Mouse (Mus musculus): ENCODE results near the gene Hist1h2bk.
A peak's percentile ranks its signal among the peaks of the same experiment; 100 is the strongest.

Gene Hist1h2bk

DNA sequence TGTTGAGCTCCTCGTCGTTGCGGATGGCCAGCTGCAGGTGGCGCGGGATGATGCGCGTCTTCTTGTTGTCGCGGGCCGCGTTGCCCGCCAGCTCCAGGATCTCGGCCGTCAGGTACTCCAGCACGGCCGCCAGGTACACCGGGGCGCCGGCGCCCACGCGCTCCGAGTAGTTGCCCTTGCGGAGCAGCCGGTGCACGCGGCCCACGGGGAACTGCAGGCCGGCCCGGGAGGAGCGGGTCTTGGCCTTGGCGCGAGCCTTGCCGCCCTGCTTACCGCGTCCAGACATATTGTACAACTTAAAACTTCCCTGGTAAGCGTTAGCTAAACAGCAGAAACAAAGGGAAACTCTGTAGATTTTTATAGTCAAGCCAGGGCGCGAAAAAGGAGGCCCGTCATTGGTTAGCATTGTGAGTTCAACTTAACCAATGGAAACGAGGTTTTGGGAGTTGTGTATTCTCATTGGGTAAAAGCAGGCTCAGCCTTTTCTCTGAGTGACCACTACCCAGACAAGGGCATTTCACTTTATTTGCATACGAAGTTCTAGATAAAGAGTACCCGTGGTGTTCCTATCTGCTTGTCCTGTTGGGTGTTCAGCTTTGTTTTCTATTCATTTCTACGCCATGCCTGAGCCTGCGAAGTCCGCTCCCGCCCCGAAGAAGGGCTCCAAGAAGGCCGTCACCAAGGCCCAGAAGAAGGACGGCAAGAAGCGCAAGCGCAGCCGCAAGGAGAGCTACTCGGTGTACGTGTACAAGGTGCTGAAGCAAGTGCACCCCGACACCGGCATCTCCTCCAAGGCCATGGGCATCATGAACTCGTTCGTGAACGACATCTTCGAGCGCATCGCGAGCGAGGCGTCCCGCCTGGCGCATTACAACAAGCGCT, at the start of gene Hist1h2bk, which contains the start of gene Hist1h2ah:
Hist1h2bk (plus strand) TSS at position 604 of the 882 bp plus-strand sequence.
Hist1h2ah (minus strand) TSS at position 302 of the 882 bp plus-strand sequence.
- peak; percentile 77 for DNase-seq (ENCODE audit: low spot score)

- no peak for DNase-seq (ENCODE audit: low spot score)
Measured at GRCm38 (mm10) chr13:21992550-21992949, 43.1 kb upstream of the Hist1h2bk start.

- DNase-seq (ENCODE audit: low spot score) = no peak
Measured at GRCm38 (mm10) chr13:21993957-21994738, 41.5 kb upstream of the Hist1h2bk start.

DNA sequence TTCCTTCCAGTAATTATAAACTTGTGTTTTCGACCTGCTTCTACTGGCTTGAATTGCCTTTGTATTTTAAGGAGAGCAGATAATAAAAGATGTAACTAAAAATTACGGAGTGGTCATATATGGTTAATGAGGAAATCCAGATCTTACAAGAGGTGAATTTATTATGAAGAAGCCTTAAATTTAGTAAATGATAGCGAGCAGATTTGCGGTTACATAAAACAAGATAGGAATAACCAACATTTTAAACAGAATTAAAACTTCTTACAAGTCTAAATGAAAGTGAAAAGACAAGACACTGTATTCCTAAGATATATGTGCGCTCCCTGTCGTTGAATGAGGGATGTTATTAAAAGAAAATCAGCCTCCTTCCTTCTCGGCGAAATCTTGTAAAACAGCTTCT, 40.8 kb upstream of the Hist1h2bk start:
- DNase-seq (ENCODE audit: low spot score) = no peak

GRCm38 (mm10) chr13:21995331-21995914, 40.2 kb upstream of the Hist1h2bk start:
- no peak for DNase-seq (ENCODE audit: low spot score)

- DNase-seq (ENCODE audit: low spot score) = no peak
Measured at GRCm38 (mm10) chr13:21996101-21996839, 39.4 kb upstream of the Hist1h2bk start.

- no peak for DNase-seq (ENCODE audit: low spot score)
Measured at GRCm38 (mm10) chr13:21996840-21997185, 38.9 kb upstream of the Hist1h2bk start.

DNA sequence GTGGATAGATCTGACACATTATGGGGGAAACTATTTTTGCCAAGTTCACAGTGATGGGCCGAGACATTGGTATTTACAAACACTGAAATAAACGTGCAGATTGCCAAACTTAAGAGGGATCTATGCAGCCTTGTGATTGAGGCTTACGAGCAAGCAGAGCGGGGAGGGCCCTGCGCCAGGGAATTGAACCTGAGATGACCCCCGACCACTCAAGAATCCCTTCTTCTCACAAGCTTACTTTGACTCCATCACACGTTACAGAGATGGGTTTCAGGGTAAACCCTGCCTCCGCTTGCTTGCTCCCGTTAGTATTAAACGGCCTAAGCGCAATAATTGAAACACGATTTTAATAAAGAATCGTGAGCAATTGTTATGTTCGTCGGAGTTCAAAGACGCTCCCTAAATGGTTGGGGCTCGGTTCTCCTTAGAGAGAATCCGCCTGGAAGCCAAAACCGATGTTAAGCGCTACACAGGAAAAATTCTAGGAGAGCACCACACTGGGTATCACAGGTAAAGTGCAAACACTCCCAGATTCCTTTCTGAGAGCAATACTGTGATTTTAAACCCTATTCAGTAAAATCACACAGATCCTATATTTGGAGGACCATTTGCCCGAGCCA, 38.4 kb upstream of the Hist1h2bk start:
- DNase-seq (ENCODE audit: low spot score) = no peak

DNA sequence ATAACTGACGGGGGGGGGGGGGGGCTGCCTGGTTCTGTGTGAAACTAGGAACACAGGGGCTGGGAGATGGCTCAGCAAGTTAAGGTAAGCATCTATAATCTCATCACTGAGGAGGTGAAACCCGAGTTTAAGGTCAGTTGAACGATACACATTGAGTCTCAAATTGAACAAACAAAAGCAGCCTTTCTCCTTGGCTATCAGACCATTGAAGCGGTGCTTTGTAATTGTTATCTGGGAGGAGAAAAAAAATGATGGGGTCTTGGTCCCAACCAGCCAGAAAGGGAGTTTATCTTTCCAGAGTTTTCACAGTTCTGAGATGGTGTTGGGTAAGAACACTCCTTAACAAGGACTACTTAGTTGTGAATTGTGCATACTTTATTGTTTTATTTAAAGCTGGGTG, 37.8 kb upstream of the Hist1h2bk start:
- DNase-seq (ENCODE audit: low spot score) = no peak

DNA sequence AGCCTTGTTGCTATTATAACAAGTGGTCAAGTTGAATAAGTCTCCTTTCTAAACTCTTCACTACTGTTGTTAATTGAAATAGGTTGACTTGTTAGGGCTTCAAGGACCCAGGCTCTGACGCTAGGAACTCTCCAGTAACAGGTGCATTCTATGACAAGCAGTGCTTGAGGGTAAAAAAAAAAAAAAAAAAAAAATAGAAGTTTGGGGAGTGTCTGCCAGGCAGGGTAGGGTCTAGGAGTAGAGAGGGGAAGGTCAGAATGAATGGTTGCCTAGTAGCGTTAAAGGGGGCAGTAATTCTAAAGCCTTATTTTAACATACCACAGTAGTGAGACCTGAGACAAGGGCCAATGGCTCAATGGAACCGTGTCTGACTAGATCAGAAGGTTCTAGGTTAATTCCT, 37.3 kb upstream of the Hist1h2bk start:
- no peak for DNase-seq (ENCODE audit: low spot score)

DNA sequence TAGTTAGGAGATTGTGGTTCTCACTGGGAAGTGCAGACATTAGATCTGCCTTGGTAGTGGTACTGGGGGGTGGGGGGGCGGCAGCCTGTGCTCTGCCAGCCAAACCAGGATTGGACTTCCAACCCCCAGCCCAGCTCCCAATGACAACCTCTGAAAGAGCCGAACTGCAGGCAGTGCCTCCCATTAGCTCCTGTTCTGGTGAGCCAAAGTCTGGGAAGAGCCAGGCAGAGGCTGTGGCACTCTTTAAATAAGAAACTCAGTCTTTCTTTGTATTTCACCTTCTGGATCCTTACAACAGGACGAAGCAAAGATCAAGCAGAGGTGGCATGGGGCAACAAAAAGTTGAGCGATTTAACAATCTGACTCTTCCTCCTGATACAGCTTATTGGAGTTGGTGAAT, 36.5 kb upstream of the Hist1h2bk start:
- DNase-seq (ENCODE audit: low spot score) = no peak

- no peak for DNase-seq (ENCODE audit: low spot score)
Measured at GRCm38 (mm10) chr13:22001346-22001745, 34.3 kb upstream of the Hist1h2bk start.

- DNase-seq (ENCODE audit: low spot score) = no peak
Measured at GRCm38 (mm10) chr13:22001823-22002222, 33.8 kb upstream of the Hist1h2bk start.

- DNase-seq (ENCODE audit: low spot score) = peak; percentile 58
Measured at GRCm38 (mm10) chr13:22005605-22006333, 29.9 kb upstream of the Hist1h2bk start.

GRCm38 (mm10) chr13:22006334-22007120, 29.1 kb upstream of the Hist1h2bk start:
- DNase-seq (ENCODE audit: low spot score) = peak; percentile 61

DNA sequence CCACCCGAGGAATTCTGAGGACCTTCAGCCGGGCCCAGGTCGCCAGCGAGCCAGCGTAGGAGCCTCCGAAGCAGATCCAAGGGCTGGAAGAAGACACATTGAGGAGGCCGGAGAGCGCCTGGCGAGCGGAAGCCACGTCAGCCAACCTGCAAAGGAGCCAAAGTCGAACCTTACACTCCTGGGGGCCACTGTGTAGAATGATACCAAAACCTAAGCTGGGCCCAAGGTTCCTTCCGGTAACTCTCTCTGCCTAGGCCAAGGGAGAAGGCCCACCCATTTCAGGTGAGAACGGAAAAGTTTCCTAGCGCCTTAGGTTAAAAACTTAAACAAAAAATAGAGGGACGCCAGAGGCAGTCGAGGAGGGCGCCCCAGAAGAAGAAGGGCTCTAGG, 28.6 kb upstream of the Hist1h2bk start:
- DNase-seq (ENCODE audit: low spot score) = no peak

DNA sequence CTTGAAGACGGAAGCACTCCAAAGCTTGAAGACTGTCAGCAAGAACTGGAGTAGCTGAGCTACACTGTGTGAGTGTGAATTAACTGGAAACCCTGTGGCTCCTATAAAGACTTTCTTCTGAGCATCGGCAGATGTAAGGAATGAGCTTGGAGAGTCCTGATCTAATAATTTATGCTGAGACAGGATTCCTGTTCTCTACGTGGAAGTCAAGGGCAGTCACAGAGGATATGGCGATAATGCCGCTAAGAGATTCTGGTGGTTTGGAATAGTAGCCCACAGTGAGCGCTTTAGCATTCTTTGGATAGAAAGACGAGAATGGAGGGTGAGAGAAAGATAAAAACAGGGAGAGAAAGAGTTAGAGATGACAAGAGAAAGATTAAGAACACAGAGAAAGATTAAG, 27.8 kb upstream of the Hist1h2bk start:
- DNase-seq (ENCODE audit: low spot score) = no peak

DNA sequence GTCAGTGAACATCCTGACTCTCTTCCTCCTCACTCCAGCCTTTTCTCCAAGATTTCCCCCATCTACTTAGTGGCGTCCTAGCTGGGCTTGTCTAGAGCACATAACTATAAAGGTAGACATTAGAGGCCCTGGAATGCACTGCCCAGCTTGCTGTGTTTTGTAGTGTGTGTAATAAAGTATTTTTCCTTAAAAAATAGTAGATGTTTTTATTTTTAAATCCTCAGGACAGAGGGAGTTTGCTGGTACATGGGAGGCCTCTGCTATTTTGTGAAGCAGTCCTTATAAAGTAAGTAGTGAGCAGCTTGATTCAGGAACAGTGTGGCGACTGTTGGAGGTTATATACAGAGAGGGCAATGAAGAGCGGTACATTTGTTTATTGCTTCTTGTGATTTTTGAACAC, 27.0 kb upstream of the Hist1h2bk start:
- DNase-seq (ENCODE audit: low spot score) = no peak

DNA sequence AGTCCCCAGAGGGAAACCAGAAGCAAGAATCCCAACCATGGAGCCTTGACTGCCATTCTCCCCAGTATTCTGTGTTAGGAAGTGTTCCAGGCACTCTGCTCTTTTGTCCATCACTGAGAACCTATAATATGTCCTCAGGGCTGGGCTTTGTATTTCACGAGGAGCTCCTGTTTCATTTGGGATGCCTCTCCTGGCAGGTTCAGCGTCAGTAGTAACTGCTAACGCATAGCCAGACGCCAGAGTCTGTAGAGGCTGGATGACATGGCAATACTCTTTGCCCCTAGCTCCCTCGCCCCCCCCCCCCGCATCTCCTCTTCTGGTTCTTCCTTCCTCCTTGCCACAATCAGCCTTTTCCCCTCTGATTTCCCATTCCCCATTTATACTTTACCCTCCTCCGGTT, 26.0 kb upstream of the Hist1h2bk start, which contains the start of gene Prss16:
Prss16 (minus strand) TSS at position 101 of the 400 bp plus-strand sequence.
- DNase-seq (ENCODE audit: low spot score) = no peak

- DNase-seq (ENCODE audit: low spot score) = no peak
Measured at GRCm38 (mm10) chr13:22013716-22014115, 22.0 kb upstream of the Hist1h2bk start.

Measured in testis, postnatal 10 days (tissue).